Mouse (Mus musculus) gastrocnemius, postnatal 14 days (tissue): ENCODE measurements at regions not wholly inside any gene's neighbourhood (a gene's known extent, or its start where the extent isn't known, plus 50 kb on each side); places are given as distances from the start of the nearest gene placed in this dataset.

Experiments
- DNase-seq: peaks from one replicate; pipeline ENCODE4 v3.0.0; 2021; ENCODE audit warnings: mixed read lengths
- intact Hi-C: fragments of 180-260 bp; cut with DNase I; formaldehyde crosslinking; loops from one replicate; pipeline ENCODE4 v1.15.1; 2025; ENCODE audit warnings: low total_unique reads

DNA sequence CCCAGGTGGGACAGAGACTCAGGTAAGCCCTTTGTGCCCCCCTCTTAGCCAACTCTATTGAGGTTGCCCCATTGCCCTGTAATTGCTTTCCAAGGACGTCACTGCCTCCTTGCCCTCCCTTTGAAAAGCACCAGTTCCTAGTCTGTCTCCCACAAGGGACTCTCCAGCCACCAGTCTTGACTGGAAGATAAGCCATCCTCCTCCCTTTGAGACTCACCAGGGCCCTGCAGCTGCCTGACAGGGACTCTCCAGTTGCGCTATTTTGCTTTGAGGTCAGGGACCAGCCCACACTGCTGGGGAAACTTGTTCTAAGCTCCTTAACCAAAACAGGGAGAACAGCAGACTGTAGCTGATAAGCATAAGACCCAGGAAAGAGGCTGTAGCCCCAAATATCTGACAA lies 69.7 kb upstream of the Slc22a22 start:
- DNase-seq, result no peak
- intact Hi-C loops, result no loop called here

GRCm38 (mm10) chr15:57545141-57545540 lies 67.7 kb upstream of the Slc22a22 start:
- DNase-seq, result no peak
- intact Hi-C loops, result no loop called here

- intact Hi-C loops, result no loop called here
- no peak for DNase-seq
Measured at GRCm38 (mm10) chr15:57543985-57544384, 66.6 kb upstream of the Slc22a22 start.

DNA sequence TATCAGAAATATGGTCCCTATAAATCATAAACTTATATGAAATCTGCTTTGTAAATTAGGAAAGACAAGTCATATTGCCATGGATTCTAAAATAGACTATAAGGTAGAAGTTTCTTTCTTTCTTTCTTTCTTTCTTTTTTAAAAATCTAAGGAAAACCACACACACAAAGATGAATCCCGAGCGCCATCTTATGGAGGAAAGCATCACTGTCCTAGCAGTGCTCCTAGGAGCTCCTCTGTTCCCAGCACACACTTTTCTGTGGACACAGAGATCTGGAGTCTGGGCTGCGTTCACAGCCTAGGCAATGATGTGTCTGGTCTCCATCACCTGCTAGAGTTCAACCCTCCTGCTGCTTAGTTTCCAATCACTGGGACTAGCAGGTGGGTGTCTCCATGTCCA lies 65.2 kb upstream of the Slc22a22 start:
- intact Hi-C loops, result no loop called here
- DNase-seq, result peak; percentile 22

GRCm38 (mm10) chr15:57535514-57535913 lies 58.1 kb upstream of the Slc22a22 start:
- intact Hi-C loops, result no loop called here

More at GRCm38 (mm10) chr15:57535514-57535913, 58.1 kb upstream of the Slc22a22 start:
- DNase-seq, result no peak
